Mouse (Mus musculus) layer of hippocampus, adult 6 months (tissue): ENCODE data around the gene Rin2. TPM values are rescaled to one million over a fixed set of nuclear protein-coding genes. Genes with fewer than 3 reads are reported as not detected.

Experiments
- long read RNA-seq, 2 experiments: library from polyadenylated mRNA; unstranded; transcript quantifications; one replicate each; pipeline ENCODE4 v2.0.0; 2019 to 2020
- microRNA-seq: library from miRNA; unstranded; fragments of <30 nt; microRNA quantifications from one replicate; pipeline ENCODE4 v1.2.0, GENCODE M21; 2020
- polyA plus RNA-seq: library from polyadenylated mRNA; unstranded; fragments of <200 nt; fragmentation: Nextera tagmentation; gene quantifications from 2 replicates; pipeline ENCODE4 v1.2.3, GENCODE M21; 2021

The Rin2 gene
- polyA plus RNA-seq, result 8.7 and 12.7 TPM in 2 replicates
- long read RNA-seq, experiment 1, full-length matches to known transcripts, result 1 of 32 reads
- long read RNA-seq, experiment 1, partial matches to known transcripts, result 28 of 32 reads
- long read RNA-seq, experiment 1, other reads (novel, unspliced or antisense), result 3 of 32 reads
- long read RNA-seq, experiment 2, full-length matches to known transcripts, result 7 of 120 reads
- long read RNA-seq, experiment 2, partial matches to known transcripts, result 98 of 120 reads
- long read RNA-seq, experiment 2, other reads (novel, unspliced or antisense), result 15 of 120 reads

GRCm38 (mm10) chr2:145675142-145675755 is at the start of gene Rin2:
TSS of gene Rin2 (plus strand) at chr2:145675215.

GRCm38 (mm10) chr2:145901861-145902260 is 226.8 kb downstream of the Rin2 start, which contains the start of gene Naa20:
TSS of gene Naa20 (plus strand) at chr2:145902099.

GRCm38 (mm10) chr2:145934339-145935231 is 259.6 kb downstream of the Rin2 start, which contains the start of the genes Cfap61 and Crnkl1:
TSS of gene Cfap61 (plus strand) at chr2:145934784.
TSS of gene Crnkl1 (minus strand) at chr2:145935014.

Small RNAs within 50 kb of the gene (microRNA-seq; reads per million reads assigned to microRNA genes)
- gene Gm25026, result not detected

Other genes starting within 250 kb of the Rin2 start
- 123 and 141 TPM in 2 replicates for gene Naa20, start 226.9 kb downstream of the Rin2 start, polyA plus RNA-seq